Mouse (Mus musculus) gastrocnemius, postnatal 25 days (tissue): ENCODE data around the gene Gm20696. TPM values are rescaled to one million over a fixed set of nuclear protein-coding genes. Genes with fewer than 3 reads are reported as not detected.

ENCODE experiments used
- DNase-seq: peaks from one replicate; pipeline ENCODE4 v3.0.0; 2022
- total RNA-seq, 2 experiments: library from RNA; stranded (reverse); gene quantifications; 1 replicate in 1 of 2; 2 replicates in 1 of 2; pipeline ENCODE4 v1.2.3; 2021

The Gm20696 gene
- total RNA-seq, 2 experiments from 2014 or later: 1.6 to 2.0 TPM

DNA sequence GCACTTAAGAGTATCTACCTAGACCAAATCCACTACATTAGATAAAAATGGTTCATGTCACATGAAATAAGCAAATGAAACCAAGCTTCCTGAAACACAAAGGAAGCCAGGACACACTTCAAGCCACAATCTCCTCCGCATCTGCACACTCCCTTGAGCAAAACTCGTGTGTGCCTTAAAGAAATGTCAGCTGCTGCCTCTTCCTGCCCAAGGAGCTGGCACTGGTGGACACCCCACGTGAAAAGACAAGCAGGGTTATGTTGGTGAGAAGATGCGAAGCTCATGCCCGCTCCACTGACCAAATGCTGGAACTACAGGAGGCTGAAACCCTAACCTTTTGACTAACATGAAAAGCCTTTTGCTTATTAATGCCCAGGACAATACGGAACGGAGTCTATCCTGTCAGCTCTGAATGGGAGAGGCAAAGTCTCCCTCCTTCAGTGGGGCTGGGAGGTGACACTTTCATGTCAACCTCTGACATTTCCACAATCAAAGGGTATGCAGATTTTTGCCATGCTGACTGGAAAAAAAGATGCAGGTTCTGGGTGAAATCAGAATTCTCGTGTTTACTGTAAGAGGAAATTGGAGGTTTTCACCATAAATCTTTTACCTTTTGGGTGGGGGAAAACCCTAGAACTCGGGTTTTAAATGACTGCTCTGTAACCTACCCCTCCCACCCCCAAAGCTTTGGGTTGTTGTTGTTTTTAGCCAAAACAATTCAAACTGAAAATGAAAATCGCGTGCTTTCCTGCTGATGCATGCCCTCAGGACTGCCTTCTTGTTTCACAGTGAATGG is 405.5 kb downstream of the Gm20696 start:
- DNase-seq: no peak

DNA sequence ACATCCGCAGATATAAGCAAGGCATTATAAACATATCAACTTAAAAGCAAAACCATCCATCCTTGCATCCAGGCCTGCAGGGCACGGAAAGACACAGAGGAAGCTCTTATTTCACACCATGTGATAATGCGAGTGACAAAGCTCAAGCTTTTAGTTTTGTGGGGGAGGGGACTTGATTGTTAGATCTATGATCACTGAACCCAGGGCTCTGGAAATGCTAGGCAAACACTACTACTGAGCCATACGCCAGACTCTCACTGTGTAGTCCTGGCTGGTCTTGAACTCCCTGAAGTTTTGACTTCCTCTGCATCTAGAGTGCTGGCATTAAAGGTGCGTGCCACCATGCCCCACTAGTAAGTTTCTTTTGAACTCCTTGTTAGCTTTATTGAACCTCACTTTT is 408.3 kb downstream of the Gm20696 start:
- no peak for DNase-seq

DNA sequence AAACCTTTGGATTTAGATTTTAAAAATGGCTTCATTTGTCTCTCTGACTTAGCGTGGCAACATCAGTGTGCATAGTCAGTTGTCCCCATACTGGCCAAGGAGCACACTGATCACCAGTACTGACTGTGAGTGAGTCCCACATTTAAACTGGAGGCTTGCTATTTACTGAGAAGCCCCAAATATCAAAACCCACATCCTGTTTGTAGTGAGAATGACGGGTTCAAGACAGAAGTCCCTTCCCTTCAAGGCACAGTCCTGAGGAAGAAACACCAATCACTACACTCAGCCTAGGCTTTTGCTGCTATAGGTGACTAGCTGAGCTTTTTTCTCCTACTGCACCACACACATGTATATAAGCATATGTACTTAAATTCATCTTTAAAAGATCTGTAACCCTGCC is 408.9 kb downstream of the Gm20696 start:
- DNase-seq: no peak

DNA sequence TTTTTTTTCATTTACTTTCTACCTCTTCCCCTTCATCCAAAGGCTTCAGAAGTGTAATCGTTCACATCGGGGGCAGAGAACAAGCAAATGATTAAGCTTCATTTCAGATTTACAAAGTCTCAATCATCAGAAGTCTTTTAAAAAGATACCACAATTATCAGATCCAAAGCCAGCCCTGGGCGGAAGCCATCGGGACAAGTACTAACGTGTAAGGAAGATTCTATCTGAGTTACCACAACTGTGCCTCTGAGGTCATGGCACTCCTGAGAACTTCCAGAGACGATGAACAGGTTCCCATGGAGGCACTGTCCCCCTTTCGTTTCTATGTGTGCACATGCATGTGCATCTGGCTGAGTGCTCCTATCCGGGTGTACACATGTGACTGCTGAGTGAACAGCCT is 413.3 kb downstream of the Gm20696 start:
- no peak for DNase-seq

DNA sequence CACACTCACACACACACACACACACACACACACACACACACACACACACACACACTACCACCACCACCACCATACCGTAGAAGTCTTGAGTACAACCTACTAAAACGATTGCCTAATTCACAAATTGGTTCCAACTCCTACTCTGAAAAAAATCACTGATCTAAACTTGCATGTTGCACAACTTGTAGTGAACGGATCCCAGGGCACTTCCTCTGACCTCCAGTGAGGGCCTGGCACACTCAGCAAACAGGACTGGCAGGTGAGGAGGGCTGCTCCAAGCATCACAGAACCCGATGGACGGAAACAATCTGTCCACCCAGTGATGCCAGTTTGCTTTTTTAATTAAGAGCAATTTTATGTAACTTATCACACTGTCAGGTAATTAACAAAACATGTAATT is 413.8 kb downstream of the Gm20696 start:
- DNase-seq: no peak

DNA sequence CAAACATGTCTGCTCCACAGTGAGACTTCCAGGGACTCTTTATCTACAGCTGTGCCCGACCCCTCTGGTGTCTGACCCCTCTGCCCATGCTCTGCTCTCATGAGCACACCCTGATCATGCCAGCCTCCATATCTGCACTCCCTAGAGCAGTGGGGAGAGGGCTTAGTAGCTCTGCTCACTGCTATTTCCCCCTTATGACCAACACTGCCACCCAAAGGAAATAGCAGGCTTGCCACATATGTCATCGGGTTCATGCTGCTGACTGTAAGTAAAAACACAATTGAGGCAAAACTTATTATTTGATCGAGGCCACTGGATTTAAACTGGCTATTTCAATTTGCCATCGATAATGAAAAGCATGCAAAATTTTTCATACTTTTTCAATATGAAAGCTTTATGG is 414.7 kb downstream of the Gm20696 start:
- DNase-seq: no peak

DNA sequence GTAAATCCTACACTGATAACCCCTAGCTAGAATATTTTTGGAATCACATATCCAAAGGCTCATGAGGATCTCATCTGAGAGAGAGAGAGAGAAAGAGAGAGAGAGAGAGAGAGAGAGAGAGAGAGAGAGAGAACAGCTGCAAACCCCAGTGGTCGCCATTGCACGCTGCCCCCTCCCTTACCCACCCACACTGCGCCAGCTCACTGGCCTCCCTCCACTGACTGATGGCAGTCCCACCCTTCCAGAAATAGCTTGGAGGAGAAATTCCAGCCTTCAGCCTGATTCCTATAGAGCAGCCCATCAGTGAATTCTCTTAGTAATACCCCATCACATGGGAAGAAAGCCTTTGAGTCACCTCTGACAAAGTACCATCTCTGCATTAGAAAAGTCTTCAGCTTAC is 415.4 kb downstream of the Gm20696 start:
- DNase-seq: no peak

DNA sequence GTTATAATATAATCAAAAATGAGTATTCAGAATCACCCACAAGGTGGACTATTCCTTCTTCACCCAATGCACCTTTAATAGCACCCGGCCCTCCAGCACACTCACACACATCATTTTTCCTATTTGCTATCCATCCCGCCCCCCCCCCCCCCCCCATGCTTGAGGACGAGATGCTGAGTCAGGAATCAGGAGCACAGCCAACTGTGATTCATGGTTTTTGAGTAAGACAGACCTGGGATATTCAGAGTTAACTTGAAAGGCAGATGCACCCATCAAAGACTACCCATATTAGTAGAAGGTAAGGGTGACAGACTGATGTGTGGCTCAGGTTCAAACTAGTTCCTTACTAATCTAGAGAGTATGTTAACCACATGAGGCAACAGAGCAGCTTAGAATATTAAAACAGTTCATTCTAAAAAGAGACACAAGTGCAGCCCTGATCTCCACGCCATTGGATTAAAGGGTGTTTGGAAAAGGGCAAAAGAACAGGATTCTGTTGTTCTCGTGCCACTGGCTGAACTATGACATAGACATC is 417.0 kb downstream of the Gm20696 start:
- DNase-seq: no peak

DNA sequence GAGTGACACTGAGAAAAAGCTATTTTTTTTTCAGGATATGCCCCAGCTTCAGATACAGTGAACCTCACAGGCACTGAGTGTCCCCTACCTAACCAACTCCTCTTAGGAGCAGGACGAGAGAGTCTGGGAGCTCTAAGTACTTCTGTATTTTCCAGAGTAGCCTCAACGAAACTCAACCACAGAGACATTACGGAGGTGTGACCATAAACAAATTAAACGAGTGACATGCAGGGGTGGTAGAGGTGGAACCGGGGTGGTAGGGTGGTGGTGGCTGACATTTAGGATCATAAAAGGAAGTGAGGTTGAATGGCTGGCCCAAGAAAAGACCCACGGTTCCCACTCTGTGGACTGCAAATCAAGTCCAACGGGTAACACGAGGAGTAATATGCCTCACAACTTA is 418.2 kb downstream of the Gm20696 start:
- DNase-seq: no peak

DNA sequence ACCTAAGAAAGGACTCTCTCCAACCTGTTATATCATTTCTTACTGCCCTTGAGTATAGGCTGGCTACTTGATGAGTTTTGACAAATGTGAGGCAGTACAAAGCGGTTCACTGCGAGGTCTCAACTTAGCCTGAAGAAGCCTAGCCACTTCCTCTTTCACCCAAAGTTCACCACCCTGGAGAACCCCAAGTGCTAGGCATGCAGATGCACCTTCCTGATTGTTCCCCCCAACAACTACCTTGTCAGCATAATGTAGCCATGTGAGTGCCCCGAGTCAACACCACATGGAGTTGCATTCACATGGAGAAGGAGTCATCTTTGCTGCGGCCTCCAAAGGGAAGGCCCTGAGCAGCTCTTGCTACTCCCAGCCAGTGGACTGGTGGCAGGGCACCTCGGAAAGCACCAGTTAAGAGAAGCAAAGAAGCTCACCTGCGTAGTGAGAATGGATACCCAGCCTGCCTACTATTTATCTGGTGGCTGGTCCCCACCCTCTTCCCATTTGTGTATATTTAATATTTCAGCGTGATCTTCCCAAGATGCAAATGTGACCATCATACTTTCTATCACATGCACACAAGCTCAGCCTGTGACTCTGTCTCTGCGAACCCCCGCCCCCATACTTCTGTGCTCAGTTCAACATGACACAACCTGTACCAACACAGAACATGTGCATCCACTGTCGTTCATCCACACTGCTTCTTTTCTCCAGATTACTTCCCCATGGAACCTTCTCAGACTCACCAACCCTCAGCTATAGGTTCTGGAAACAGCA is 424.8 kb downstream of the Gm20696 start:
- DNase-seq: no peak

DNA sequence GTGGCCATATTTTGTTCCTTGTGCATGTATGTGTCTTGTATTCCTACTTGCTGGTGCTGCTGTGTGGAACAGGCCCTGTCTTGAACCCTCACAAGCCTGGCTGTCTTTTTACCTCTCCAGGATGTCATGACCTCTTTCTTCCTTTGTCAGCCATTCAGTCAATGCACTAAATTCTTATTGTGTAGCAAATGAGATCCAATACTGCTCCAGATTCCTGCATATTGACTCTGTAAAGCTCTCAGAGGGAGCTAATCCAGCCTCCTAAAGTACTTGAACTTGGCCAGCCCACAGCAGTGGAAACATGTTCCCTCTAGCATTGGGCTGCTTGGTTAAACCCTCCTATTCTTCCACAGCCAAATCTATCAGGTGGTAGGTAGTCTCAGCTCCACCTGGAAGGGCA is 425.8 kb downstream of the Gm20696 start:
- DNase-seq: no peak

DNA sequence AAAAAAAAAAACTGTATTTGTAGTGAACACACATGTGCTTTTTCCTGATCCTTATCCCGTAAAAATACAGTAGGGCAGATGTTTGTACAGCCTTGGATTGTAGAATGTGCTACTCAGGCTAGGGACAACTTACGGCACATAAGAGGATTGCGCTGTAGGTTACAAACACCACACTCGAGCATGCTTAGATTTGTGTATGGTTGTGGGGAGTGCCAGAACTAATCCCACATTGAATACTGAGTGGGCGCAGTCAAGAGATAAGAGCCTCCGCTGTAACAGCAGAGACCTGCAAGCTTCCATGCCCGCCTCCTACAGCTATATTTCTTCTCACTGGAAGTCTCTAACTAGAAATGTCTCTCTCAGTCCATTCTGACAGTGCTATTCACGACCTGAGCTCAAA is 431.0 kb downstream of the Gm20696 start:
- no peak for DNase-seq

DNA sequence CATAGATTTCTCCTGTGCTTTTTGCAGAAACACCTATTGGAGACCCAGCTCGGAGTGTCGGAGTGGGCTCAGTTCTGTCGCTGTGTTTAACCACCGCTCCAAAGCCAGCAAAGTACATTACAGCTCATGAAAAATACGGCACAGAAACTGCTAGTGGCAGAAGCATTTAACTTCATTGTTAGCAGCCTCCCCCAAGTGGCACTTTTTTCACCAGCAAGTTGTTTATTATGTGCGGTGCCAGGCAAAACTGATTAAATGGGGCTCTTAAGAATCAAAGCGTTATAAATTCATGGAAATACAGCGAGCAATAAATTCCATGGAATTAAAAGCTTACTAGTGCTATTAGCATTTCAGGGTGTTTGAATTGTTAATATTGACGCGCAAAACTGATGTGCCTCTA is 433.2 kb downstream of the Gm20696 start:
- DNase-seq: no peak

DNA sequence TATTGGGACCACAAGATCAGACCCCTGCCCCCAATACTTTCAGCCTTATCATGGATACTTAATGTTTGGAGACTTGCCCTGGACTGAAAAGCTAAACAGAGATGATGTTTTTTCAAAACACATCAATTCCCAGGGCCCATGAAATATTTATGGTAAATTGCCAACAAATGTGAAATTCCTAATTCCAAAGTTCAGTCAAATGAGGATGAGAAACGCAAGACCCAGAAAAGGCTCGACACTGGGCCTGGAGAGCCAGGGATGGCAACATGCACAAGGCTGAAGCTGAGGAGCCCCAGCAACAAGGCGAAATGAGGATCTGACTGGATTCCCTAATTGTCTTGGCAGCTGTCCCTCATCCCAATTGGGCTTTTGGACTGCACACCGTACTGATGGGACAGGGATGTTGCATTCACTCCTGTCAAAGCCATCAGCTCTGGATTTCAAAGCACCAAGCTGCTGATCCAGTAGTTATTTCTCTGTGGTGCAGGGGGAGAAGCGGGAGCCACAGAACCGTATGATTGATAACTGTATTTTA is 438.2 kb downstream of the Gm20696 start:
- DNase-seq: no peak

DNA sequence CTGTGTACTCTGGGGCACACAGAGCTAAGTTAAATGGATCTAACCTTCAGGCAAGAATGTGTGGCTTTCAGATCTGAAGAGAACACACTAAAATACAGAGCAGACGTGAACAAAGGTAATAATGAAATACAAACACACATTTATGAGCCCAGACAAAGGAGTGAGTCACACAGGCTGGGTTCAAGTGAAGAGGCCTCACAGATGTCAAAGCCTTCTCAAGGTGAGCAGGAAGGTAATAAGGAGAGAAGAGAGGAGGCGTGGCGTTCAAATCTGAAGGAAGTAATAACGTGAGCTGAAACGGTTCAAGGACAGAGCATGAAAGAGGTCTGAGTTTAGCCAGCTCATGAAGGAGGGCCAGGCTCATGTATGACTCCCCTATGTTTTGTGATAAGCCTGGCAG is 445.4 kb downstream of the Gm20696 start:
- no peak for DNase-seq

DNA sequence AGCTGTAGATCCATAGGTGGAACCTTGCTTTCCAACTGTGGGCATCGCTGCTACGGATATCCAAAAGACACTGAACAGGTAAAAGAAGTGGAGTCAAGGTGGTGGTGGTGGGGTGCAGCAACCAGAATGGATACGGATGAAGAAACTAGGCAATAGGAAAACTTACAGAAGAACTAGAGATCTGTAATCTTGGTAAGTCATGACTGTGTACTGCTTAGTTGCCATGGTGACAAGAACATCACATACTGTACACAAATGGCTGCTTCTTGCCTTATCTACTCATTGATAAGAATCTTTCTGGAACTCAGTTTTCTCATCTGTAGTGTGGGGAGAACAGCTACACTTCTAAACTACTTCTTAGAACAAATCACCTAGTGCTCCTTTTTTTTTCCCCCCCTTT is 446.1 kb downstream of the Gm20696 start:
- DNase-seq: no peak

DNA sequence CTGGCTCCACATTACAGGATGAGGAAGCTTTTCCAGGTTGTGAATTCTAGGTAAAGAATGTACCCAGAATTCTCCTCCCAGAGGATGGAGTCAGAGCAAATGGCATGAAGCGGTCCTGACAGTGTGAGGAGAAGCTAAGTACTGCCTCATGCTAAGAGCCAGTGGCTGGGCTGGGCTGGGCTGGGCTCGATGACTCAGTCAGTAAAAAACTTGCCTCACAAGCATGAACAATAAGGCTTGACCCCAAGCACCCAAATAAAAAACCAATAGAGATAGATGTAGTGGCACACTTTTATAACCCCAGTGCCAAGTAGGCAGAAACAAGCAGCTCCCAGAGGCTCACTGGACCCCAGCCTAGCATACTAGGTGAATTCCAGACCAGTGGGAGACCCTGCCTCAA is 448.8 kb downstream of the Gm20696 start:
- DNase-seq: no peak

DNA sequence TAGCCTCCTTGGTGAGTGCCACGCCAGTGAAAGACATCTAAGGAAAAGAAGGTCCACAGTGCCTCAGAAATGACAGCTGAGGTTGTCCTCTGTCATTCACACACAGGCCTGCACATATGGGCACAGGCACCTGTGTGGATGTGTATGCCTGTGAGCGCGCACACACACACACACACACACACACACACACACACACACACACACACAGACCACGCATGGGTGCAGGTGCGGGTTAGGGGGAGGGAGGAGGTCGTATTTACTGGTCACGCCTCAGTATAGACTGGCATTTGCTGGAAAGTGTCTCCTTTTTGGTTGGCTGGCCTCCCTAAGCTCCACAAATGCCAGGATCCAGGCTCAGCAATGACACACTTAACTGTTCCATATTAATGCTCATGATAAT is 449.4 kb downstream of the Gm20696 start:
- DNase-seq: no peak

DNA sequence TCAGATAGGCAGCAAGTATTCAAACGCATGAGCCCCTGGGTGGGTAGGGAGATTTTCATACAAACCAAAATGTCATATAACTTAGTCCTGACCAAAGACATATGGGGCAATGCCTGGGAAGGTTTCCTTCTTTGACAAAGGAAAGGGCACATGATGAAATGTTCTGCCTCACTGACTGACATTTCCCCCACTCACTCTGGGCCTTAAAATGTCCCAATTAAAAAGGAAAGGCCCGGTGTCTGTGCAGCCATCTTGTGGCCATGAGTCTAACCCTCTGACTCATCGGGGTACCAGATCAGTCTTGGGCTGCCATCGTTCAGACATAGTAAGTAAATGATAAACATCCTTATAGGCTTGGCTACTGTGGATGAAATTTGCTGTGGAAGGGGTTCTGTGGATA is 454.1 kb downstream of the Gm20696 start:
- no peak for DNase-seq

DNA sequence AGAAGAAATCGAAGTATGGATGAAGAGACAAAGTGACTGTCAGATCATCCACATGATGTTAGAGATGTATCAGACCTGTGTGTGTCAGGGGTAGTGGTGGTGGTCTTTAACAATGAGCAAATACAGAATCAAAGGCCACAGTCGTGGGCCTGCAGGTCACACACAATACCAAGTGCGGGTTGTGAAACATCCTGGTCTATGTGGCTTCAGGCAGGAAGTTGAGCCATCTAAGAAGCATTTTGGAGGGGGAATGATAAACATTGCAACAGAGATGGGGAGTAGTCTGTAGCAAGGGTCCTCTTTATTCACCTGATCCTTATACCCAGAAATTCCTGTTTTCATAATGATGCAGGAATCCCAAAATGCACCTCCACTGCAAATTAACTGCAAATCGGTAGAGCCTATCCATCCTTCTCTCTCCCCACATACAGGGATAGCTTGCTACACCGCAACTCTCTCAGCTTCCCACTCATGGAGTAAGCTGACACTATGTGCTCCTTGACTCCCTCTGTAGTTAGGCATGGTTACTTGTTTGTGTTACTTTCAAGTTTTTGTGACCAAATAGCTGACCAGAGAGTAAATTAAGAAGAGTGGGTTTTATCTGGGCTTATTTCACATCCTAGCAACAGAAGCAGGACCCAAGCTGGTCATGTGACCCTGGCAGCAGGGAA is 454.8 kb downstream of the Gm20696 start:
- no peak for DNase-seq

DNA sequence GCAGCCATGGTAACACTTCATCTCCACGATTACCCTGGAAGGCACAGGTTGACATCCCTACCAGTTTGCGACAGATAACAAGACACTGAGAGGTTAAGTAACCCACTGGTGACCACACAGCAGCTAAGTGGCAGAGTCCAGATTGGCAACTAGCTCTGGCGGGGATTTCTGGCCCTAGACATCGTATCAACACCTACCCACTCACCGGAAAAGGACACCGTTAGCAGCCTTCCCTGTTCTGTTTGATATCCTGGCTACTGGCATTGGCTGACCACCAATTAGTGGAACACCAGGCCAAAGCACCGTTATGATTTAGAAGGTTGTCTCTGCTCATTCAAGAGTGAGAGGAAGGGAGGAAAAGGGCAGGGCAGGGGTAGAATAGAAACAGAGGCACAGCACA is 456.4 kb downstream of the Gm20696 start:
- DNase-seq: no peak
